Mouse (Mus musculus) left cerebral cortex, adult 2 months (tissue): Measurements from ENCODE around the gene Ddah1. TPM values are rescaled to one million over a fixed set of nuclear protein-coding genes. Genes with fewer than 3 reads are reported as not detected.

ENCODE experiments used
- DNase-seq, 2 experiments: peaks; one replicate each; pipeline ENCODE4 v3.0.0; 2021 to 2022; ENCODE audit warnings: low spot score in 2 of 2, mixed read lengths in 1 of 2; ENCODE audit errors: extremely low spot score in 1 of 2
- H3K27ac ChIP-seq: fragments of 200-600 bp; 2 replicates; pipeline ENCODE4 v1.8.1; 2022
- H3K4me3 ChIP-seq: fragments of 200-600 bp; 2 replicates; pipeline ENCODE4 v1.8.1; 2022
- CTCF ChIP-seq: fragments of 200-600 bp; IDR thresholded peaks from 2 replicates; pipeline ENCODE4 v1.8.1; 2022; ENCODE audit warnings: antibody characterized with exemption, mild to moderate bottlenecking, moderate library complexity
- intact Hi-C: fragments of 180-260 bp; cut with DNase I; formaldehyde crosslinking; loops from one replicate; pipeline ENCODE4 v1.15.1; 2025
- total RNA-seq, 2 experiments: library from RNA; stranded (reverse); gene quantifications; 2 replicates each; pipeline ENCODE4 v1.2.3; 2021

Gene Ddah1
- total RNA-seq, 2 experiments from 2014 or later: 57.1 to 59.7 TPM

- Histone ChIP-seq H3K4me3 (no peak overlapping the region), H3K27ac (no peak overlapping the region)
- no peak for TF ChIP-seq CTCF
- DNase-seq: no peak
- intact Hi-C loops: no loop called here
Measured at GRCm38 (mm10) chr3:145795896-145796295, 37.4 kb downstream of the Ddah1 start.

- TF ChIP-seq CTCF: no peak
- intact Hi-C loops: no loop called here
- no peak overlapping the region for H3K4me3 ChIP-seq
- no peak for DNase-seq
- no peak overlapping the region for H3K27ac ChIP-seq
Measured at GRCm38 (mm10) chr3:145798042-145798441, 39.6 kb downstream of the Ddah1 start.

DNA sequence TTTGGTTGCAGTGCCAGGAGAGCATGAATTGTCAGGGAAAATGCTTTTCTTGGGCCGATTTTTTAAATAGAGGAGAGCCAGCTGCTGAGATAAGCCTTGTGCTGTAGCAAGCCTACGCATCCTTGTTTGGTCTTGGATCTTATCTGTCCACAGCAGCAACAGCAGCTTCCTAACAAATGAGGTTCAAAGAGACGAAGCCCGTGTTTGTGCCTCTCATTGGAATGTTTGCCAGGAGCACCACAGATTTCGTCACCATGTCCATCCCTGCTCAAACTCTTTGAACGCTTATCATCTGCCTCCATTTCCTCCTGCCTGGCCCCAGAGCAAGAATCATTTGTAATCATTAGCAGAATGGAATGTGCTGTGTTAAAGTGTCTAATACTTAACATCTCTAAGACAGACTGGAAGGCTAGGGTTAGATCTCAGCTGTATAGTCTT is 40.3 kb downstream of the Ddah1 start:
- TF ChIP-seq CTCF: no peak
- no peak for DNase-seq
- Histone ChIP-seq H3K27ac (no peak overlapping the region), H3K4me3 (no peak overlapping the region)
- intact Hi-C loops: no loop called here

- no peak for DNase-seq
- no peak overlapping the region for H3K4me3 ChIP-seq
- intact Hi-C loops: no loop called here
- TF ChIP-seq CTCF: no peak
- H3K27ac ChIP-seq: no peak overlapping the region
Measured at GRCm38 (mm10) chr3:145799365-145799764, 40.9 kb downstream of the Ddah1 start.

GRCm38 (mm10) chr3:145802106-145802505 is 43.6 kb downstream of the Ddah1 start:
- Histone ChIP-seq H3K27ac (no peak overlapping the region), H3K4me3 (no peak overlapping the region)
- TF ChIP-seq CTCF: no peak
- no peak for DNase-seq
- intact Hi-C loops: no loop called here

DNA sequence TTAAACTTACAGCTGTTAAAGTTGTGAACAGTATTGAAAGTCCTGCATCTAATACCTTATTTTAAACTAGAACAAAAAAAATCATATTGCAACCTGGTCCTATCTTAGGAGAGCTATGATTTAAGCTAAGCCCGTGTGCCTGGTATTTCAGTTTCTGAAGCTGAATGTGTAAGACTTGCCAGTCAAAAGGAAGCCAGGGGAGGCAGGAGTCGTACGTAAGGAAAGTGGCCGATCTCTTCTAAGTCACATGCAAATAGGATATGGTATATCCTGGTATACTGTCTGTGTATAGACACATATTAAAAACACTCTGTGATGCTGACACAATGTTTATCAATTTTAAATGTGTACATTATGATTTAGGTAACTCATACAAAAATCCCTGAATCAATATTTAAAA is 47.4 kb downstream of the Ddah1 start:
- TF ChIP-seq CTCF: no peak
- intact Hi-C loops: no loop called here
- no peak for DNase-seq
- H3K27ac ChIP-seq: no peak overlapping the region
- no peak overlapping the region for H3K4me3 ChIP-seq

- no peak for DNase-seq
- TF ChIP-seq CTCF: no peak
- intact Hi-C loops: no loop called here
- Histone ChIP-seq H3K4me3 (no peak overlapping the region), H3K27ac (no peak overlapping the region)
Measured at GRCm38 (mm10) chr3:145806502-145806901, 48.0 kb downstream of the Ddah1 start.

GRCm38 (mm10) chr3:145816807-145817206 is 58.3 kb downstream of the Ddah1 start:
- DNase-seq: no peak
- no peak overlapping the region for H3K4me3 ChIP-seq
- intact Hi-C loops: no loop called here
- TF ChIP-seq CTCF: no peak
- no peak overlapping the region for H3K27ac ChIP-seq

DNA sequence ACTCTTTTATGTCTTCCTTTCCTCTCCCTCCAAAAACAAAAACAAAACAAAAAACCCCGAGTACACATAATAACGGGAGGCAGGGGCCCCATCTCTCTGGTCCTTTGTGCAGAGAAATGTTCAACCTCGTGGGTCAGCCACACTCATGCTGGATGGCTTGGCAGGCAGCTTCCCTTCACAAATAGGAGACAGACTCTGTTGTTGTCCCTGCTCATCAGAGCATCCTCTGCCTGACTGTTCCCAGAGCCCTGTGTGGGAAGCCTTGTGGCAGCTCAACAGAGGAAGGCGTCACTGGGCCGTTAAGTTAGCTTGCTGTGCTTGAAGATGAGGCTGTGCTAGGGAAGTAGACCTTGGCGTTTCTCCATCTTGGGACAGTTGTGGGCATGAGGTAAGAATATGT is 58.8 kb downstream of the Ddah1 start:
- no peak overlapping the region for H3K27ac ChIP-seq
- intact Hi-C loops: no loop called here
- TF ChIP-seq CTCF: no peak
- no peak for DNase-seq
- H3K4me3 ChIP-seq: no peak overlapping the region

GRCm38 (mm10) chr3:145820439-145820838 is 62.0 kb downstream of the Ddah1 start:
- DNase-seq: no peak
- intact Hi-C loops: no loop called here
- Histone ChIP-seq H3K4me3 (no peak overlapping the region), H3K27ac (no peak overlapping the region)
- TF ChIP-seq CTCF: no peak

DNA sequence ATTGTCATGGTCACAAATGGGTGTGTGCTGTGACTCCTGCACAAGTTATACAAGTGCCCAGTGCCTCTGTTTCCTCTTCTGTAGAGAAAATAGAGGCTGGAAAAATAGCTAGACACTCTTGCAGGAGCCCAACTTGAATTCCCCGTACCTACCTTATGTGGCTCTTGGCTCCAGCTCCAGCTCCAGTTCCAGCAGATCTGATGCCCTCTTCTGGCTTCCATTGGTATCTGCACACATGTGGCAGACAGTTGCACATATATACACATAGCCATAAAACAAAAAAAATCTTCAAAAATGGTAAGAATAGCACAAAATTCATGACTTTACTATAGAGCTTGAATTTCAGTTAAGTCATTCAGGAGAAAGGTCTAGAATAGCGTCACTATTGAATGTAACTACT is 62.5 kb downstream of the Ddah1 start:
- Histone ChIP-seq H3K4me3 (no peak overlapping the region), H3K27ac (no peak overlapping the region)
- no peak for DNase-seq
- intact Hi-C loops: no loop called here
- TF ChIP-seq CTCF: no peak; the same call in 1 of the 2 replicates

GRCm38 (mm10) chr3:145822201-145822600 is 63.7 kb downstream of the Ddah1 start:
- no peak for TF ChIP-seq CTCF
- intact Hi-C loops: no loop called here
- Histone ChIP-seq H3K4me3 (no peak overlapping the region), H3K27ac (no peak overlapping the region)
- no peak for DNase-seq

- intact Hi-C loops: no loop called here
Measured at GRCm38 (mm10) chr3:145823661-145824060, 65.2 kb downstream of the Ddah1 start.

GRCm38 (mm10) chr3:145825416-145826055 is 67.1 kb downstream of the Ddah1 start:
- intact Hi-C loops: no loop called here
- Histone ChIP-seq H3K27ac (no peak overlapping the region), H3K4me3 (no peak overlapping the region)
- DNase-seq: no peak
- TF ChIP-seq CTCF: no peak

More at GRCm38 (mm10) chr3:145823661-145824060, 65.2 kb downstream of the Ddah1 start:
- no peak overlapping the region for H3K4me3 ChIP-seq
- no peak for DNase-seq
- no peak overlapping the region for H3K27ac ChIP-seq
- no peak for TF ChIP-seq CTCF
